Mouse (Mus musculus) ES-Bruce4 (cell line): ENCODE data around the gene Dclre1b. TPM values are rescaled to one million over a fixed set of nuclear protein-coding genes. Genes with fewer than 3 reads are reported as not detected.

Source experiments
- H3K27ac ChIP-seq: 2 replicates; pipeline ENCODE4 v1.5.1; 2012; ENCODE audit warnings: low read length, inconsistent platforms; ENCODE audit not compliant: insufficient read depth
- H3K27me3 ChIP-seq: 2 replicates; pipeline ENCODE4 v1.6.1; 2012; ENCODE audit warnings: mild to moderate bottlenecking, low read length, inconsistent platforms; ENCODE audit not compliant: control insufficient read depth, poor library complexity, insufficient read depth, severe bottlenecking
- H3K36me3 ChIP-seq: 2 replicates; pipeline ENCODE4 v1.6.1; 2012; ENCODE audit warnings: inconsistent platforms, mild to moderate bottlenecking, low read length, moderate library complexity; ENCODE audit not compliant: control insufficient read depth, poor library complexity, insufficient read depth, severe bottlenecking
- H3K4me1 ChIP-seq: one replicate; pipeline ENCODE4 v1.8.1; 2011; ENCODE audit warnings: low read length; ENCODE audit not compliant: control insufficient read depth, insufficient read depth
- H3K4me3 ChIP-seq: 2 replicates; pipeline ENCODE4 v1.5.1; 2011; ENCODE audit warnings: low read depth, mild to moderate bottlenecking, low read length
- H3K9ac ChIP-seq: 2 replicates; pipeline ENCODE4 v1.6.1; 2012; ENCODE audit warnings: low read depth, mild to moderate bottlenecking, inconsistent platforms; ENCODE audit not compliant: poor library complexity, severe bottlenecking
- H3K9me3 ChIP-seq: replicated peaks from 2 replicates; pipeline ENCODE4 v1.6.1; 2012; ENCODE audit warnings: mild to moderate bottlenecking, low read length, inconsistent platforms; ENCODE audit not compliant: control insufficient read depth, poor library complexity, insufficient read depth, severe bottlenecking
- CTCF ChIP-seq: IDR thresholded peaks from one replicate; pipeline ENCODE4 v1.8.1; 2011; ENCODE audit warnings: low read depth, low read length
- EP300 ChIP-seq: IDR thresholded peaks from 2 replicates; pipeline ENCODE4 v1.6.1; 2011; ENCODE audit warnings: low read depth, low read length; ENCODE audit not compliant: insufficient read depth
- POLR2A ChIP-seq: IDR thresholded peaks from one replicate; pipeline ENCODE4 v1.8.1; 2011; ENCODE audit warnings: low read length; ENCODE audit not compliant: insufficient read depth
- polyA plus RNA-seq: library from polyadenylated mRNA; stranded (reverse); fragments of >200 nt; gene quantifications from 2 replicates; pipeline ENCODE4 v1.2.4, GENCODE M21; 2011; ENCODE audit warnings: low read depth; ENCODE audit not compliant: missing spikeins, insufficient read depth, insufficient read length

The Dclre1b gene
- polyA plus RNA-seq, 1 experiment = 9.3 TPM

- Histone ChIP-seq H3K4me1 (peaks cover 1% of the 10 kb centered on the region), H3K4me3 (peak overlapping the region; percentile 99)
Observed at GRCm38 (mm10) chr3:103790346-103791145, 18.7 kb downstream of the Dclre1b start.

GRCm38 (mm10) chr3:103789891-103790345 lies 19.3 kb downstream of the Dclre1b start:
- no peaks in the 10 kb centered on the region for H3K27me3 ChIP-seq
- H3K9ac ChIP-seq = peak overlapping the region; percentile 90
- peaks cover 1% of the 10 kb centered on the region for H3K4me1 ChIP-seq
- H3K9me3 ChIP-seq = no peaks in the 10 kb centered on the region
- TF ChIP-seq EP300 = no peak
- TF ChIP-seq POLR2A = no peak
- no peak for TF ChIP-seq CTCF
- H3K4me3 ChIP-seq = peak overlapping the region; percentile 99
- H3K27ac ChIP-seq = peak overlapping the region; percentile 12
- no peaks in the 10 kb centered on the region for H3K36me3 ChIP-seq

More at GRCm38 (mm10) chr3:103790346-103791145, 18.7 kb downstream of the Dclre1b start:
- Histone ChIP-seq H3K27ac (peak overlapping the region; percentile 12), H3K36me3 (no peaks in the 10 kb centered on the region), H3K9me3 (no peaks in the 10 kb centered on the region), H3K9ac (peak overlapping the region; percentile 90), H3K27me3 (no peaks in the 10 kb centered on the region)
- TF ChIP-seq POLR2A (no peak), CTCF (no peak), EP300 (no peak)

- Histone ChIP-seq H3K36me3 (no peaks in the 10 kb centered on the region), H3K4me3 (no peak overlapping the region), H3K9ac (0 out of 2 replicates have a peak overlapping the region, but pooled peaks have one; percentile 36), H3K4me1 (peaks cover 1% of the 10 kb centered on the region), H3K27ac (no peak overlapping the region), H3K27me3 (no peaks in the 10 kb centered on the region), H3K9me3 (no peaks in the 10 kb centered on the region)
- TF ChIP-seq CTCF (no peak), EP300 (no peak), POLR2A (no peak)
Observed at GRCm38 (mm10) chr3:103789096-103789495, 20.1 kb downstream of the Dclre1b start.

- no peaks in the 10 kb centered on the region for H3K36me3 ChIP-seq
- H3K27ac ChIP-seq = peak overlapping the region; percentile 44; the same call in 1 of the 2 replicates
- H3K27me3 ChIP-seq = no peaks in the 10 kb centered on the region
- H3K9ac ChIP-seq = no peak overlapping the region
- H3K4me3 ChIP-seq = no peak overlapping the region
- peaks cover 4% of the 10 kb centered on the region for H3K4me1 ChIP-seq
- H3K9me3 ChIP-seq = no peaks in the 10 kb centered on the region
- no peak for TF ChIP-seq EP300
- TF ChIP-seq CTCF = no peak
- no peak for TF ChIP-seq POLR2A
Observed at GRCm38 (mm10) chr3:103787225-103787624, 22.0 kb downstream of the Dclre1b start.

- no peak overlapping the region for H3K27ac ChIP-seq
- H3K9ac ChIP-seq = no peak overlapping the region
- no peaks in the 10 kb centered on the region for H3K36me3 ChIP-seq
- TF ChIP-seq CTCF (no peak), POLR2A (no peak), EP300 (no peak)
- H3K9me3 ChIP-seq = no peaks in the 10 kb centered on the region
- H3K4me1 ChIP-seq = peaks cover 2% of the 10 kb centered on the region
- no peaks in the 10 kb centered on the region for H3K27me3 ChIP-seq
- no peak overlapping the region for H3K4me3 ChIP-seq
Observed at GRCm38 (mm10) chr3:103782844-103783609, 26.2 kb downstream of the Dclre1b start.
